Mouse (Mus musculus) testis, adult 10 weeks (tissue): ENCODE measurements around the gene Tulp4. TPM values are rescaled to one million over a fixed set of nuclear protein-coding genes. Genes with fewer than 3 reads are reported as not detected.

Source experiments
- polyA plus RNA-seq: library from polyadenylated mRNA; stranded (reverse); fragments of 350-450 nt; fragmentation: Illumina TruSeq; extraction: RNeasy Lipid Tissue Mini Kit (QIAGEN cat#74804); gene quantifications from one replicate; pipeline ENCODE4 v1.2.3, GENCODE M21; 2014; ENCODE audit warnings: low read depth, low replicate concordance

The Tulp4 gene
- polyA plus RNA-seq, result 131 TPM

GRCm38 (mm10) chr17:6106361-6107014 lies at the start of gene Tulp4:
Gene Tulp4 (plus strand): TSS chr17:6106437.

GRCm38 (mm10) chr17:6079287-6080122 lies 26.7 kb upstream of the Tulp4 start, which contains the start of the genes Serac1 and Gtf2h5:
Gene Serac1 (minus strand): TSS chr17:6079741.
Gene Gtf2h5 (plus strand): TSS chr17:6079786.

GRCm38 (mm10) chr17:6256400-6257069 lies 150.3 kb downstream of the Tulp4 start, which contains the start of gene Tmem181a:
Gene Tmem181a (plus strand): TSS chr17:6256860.

Other genes with a start within 250 kb of the Tulp4 start
- 16.3 TPM for gene Synj2, start 165.2 kb upstream of the Tulp4 start, polyA plus RNA-seq
- gene Serac1, start 26.7 kb upstream of the Tulp4 start, polyA plus RNA-seq, result 10.0 TPM
- gene Gtf2h5, start 26.7 kb upstream of the Tulp4 start, polyA plus RNA-seq, result 15.6 TPM
- 6.5 TPM for gene Tmem181a, start 150.4 kb downstream of the Tulp4 start, polyA plus RNA-seq
- gene Dynlt1a, start 211.1 kb downstream of the Tulp4 start, polyA plus RNA-seq, result 78.1 TPM